Mouse (Mus musculus) cerebellum, postnatal 25 days (tissue): ENCODE data around the gene Lamb2.

Source experiments
- DNase-seq, 2 experiments: peaks; one replicate each; pipeline ENCODE4 v3.0.0; 2021; ENCODE audit warnings: mixed read lengths in 2 of 2

Lamb2 gene

DNA sequence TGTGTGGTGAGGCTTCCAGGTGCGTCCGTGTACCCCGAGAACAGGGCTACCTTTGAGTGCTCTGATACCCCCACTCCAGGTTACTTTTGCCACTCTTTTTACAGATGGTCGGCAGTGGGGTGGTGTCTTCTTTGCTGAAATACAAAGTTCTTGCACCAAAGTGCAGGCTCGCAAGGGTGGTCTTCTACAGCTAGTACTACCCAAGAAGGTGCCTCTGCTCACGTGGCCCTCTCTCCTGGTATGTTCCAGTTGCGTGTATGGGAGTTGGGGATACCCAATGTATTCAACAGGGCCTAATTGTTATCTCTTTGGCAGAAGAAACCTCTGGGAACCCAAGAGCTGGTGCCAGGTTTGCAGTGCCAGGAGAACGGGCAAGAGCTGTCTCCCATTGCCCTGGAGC, 13.7 kb downstream of the Lamb2 start:
- no peak for DNase-seq

DNA sequence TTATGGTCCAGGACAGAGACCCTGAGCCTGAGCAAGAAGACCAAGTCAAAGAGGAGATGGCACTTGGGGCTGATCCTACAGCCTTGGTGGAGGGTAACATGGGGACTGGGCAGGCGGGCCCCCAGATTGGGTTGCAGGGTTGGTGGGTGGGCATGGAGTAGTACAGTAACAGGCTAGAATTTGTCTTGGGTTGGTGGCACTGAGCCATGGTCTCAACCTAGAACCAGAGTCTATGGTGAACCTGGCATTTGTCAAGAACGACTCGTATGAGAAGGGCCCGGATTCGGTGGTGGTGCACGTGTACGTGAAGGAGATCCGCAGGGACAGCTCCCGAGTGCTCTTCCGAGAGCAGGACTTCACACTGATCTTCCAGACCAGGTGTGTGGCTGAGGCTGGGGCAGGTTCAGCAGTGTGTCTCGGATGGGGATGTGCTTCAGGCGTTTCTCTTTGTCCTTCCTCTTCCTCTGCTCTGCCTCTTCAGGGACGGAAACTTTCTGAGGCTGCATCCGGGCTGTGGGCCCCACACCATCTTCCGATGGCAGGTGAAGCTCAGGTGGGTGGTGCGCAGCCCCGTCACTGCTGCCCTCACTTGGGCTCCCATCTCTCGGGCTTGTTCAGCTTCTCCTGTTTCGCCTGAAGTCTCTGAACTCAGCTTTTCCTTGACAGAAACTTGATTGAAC, 14.8 kb downstream of the Lamb2 start:
- no peak for DNase-seq

DNA sequence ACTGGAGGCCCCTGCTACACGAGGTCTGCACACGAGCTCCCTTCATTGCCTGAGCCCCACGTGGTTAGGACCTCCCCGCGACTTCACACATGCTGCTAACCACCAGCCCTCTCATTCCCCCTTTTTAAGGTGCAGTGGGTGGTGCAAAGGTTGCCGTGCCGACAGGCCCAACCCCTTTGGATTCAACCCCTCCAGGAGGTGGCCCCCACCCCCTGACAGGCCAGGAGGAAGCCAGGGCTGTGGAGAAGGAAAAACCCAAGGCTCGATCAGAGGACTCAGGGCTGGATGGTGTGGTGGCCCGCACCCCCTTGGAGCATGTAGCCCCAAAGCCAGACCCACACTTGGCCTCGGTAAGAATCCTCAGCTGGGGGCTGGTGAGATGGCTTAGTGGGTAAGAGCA, 15.4 kb downstream of the Lamb2 start:
- no peak for DNase-seq

DNA sequence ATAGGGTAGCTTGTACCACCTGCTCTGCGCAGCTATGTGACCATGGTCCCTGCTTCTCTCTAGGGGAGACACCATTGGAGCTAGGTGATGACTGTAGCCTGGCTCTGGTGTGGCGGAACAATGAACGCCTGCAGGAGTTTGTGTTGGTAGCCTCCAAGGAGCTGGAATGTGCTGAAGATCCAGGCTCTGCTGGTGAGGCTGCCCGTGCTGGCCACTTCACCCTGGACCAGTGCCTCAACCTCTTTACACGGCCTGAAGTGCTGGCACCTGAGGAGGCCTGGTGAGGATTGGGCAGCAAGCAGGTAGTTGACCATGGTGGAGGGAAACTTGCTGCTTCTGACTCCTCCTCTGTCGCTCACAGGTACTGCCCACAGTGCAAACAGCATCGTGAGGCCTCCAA, 19.7 kb downstream of the Lamb2 start:
- no peak for DNase-seq

DNA sequence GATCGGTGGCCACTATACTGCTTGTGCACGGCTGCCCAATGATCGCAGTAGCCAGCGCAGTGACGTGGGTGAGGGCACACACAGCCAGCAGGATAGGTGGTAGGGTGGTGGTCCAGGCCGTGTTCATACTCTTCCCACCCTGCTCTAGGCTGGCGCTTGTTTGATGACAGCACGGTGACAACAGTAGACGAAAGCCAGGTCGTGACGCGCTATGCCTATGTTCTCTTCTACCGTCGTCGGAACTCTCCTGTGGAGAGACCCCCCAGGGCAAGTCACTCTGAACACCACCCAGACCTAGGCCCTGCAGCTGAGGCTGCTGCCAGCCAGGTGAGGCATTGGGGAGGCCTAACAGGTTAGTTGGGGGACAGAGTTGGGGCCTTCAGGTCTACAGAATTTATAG, 20.4 kb downstream of the Lamb2 start:
- DNase-seq = no peak

DNA sequence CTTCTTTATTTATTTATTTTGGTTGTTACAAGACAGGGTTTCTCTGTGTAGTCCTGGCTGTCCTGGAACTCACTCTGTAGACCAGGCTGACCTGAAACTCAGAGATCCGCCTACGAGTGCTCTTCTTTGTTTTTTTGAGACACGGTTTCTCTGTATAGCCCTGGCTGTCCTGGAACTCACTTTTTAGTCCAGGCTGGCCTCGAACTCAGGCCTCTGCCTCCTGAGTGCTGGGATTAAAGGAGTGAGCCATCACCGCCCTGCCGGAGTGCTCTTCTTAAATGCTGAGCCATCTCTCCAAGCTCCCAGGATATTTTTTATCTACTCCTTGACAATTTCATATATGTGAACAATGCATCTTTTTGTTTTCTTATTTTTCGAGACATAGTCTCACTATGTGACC, 27.4 kb downstream of the Lamb2 start:
- no peak for DNase-seq

DNA sequence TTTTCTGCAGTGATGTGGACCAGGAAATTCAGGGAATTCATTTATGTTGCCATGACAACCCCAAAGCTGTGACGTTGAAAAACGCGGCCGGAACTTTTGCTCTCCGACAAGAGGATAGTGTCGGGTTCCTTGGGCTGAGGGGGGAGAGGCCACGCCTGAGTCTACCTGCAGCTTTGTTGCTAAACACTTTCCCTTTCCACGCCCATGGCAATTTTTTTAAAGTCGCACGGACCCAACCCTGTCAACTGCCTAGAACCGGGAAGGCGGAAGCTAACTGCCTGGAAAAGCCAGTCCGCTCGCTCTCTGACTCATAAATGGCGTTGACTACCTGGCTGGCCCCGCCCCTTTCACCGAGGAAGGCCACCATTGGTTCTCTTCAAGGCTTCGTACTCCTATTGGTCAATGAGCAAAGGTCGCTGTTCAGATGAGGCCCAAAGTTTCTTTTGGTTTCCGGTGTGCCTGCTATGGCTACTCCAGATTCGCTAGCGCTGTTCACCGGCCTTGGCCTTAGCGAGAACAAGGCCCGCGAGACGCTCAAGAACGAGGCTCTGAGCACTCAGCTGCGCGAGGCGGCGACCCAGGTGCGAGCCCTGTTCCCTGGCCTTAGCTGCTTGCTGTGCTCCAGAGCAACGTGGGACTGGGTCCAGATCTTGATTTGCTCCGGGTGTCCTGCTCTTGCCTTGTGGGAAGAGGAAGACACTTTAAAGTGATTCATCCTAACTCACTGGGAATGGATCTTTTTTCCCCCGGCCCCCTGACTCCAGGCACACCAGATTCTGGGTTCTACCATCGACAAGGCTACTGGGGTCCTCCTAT, 28.3 kb downstream of the Lamb2 start, which contains the start of gene Qars:
Gene Qars (plus strand): TSS at position 88 of the 816 bp plus-strand sequence.
- peak; percentile 93 to 95 for DNase-seq

DNA sequence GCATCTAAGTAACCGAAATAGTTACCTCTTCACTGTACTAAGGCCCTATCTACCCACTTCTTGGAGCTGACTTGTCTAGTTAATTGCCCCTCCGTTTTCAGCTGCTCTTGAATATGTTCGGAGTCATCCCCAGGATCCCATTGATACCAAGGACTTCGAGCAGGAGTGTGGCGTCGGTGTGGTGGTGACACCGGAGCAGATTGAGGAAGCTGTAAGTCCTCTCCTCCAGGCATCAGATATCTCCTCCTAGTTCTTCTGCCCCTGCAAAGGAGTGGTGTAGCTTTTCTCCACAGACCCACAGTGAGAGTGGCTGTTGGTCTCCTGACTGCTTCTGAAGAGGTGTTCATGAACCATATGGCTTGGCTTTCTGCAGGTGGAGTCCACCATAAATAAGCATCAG, 29.2 kb downstream of the Lamb2 start:
- no peak for DNase-seq

DNA sequence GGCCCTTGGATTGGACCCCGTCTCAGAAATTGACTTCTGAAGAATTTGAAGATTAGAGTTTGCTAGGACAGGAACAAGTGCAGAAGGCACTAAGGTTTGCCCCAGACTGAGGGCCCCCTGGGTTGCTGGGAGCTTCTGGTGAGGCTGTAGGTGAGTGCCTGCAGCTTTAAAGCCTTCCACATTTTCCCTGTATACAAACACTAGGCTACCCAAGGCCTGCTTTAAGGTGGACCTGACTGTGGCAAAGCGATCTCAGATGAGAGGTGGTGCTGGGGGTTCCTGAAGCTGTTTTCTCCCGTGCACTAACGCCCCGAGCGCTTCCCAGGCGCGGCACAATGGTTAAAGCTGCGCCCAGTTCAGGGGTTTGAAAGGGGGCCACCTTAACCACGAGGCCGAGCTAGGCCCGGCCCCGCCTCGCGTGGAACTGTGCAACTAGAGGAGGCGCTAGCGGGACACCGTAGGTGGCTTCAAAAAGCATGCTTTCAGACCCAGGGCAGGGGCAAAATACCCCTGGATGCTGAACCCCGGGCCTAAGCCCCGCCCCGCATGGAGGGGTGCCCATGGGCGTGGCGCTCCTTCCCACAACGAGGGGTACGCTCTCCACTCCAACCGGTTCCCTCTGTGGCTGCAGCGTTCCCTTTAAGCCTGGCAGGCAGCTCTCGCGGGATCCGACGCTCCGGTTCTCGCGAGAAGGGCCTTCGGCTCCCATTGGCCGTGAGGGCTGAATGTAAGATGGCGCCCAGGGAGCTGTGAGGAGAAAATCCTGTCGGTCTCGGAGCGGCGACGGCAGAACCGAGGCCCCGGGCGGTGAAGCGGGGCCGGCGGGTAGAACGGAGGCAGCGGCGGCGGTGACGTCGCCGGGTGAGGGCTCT, 37.1 kb downstream of the Lamb2 start, which contains the start of gene Qrich1:
Gene Qrich1 (plus strand): TSS at position 427 of the 872 bp plus-strand sequence.
- DNase-seq = peak; percentile 96 to 97

DNA sequence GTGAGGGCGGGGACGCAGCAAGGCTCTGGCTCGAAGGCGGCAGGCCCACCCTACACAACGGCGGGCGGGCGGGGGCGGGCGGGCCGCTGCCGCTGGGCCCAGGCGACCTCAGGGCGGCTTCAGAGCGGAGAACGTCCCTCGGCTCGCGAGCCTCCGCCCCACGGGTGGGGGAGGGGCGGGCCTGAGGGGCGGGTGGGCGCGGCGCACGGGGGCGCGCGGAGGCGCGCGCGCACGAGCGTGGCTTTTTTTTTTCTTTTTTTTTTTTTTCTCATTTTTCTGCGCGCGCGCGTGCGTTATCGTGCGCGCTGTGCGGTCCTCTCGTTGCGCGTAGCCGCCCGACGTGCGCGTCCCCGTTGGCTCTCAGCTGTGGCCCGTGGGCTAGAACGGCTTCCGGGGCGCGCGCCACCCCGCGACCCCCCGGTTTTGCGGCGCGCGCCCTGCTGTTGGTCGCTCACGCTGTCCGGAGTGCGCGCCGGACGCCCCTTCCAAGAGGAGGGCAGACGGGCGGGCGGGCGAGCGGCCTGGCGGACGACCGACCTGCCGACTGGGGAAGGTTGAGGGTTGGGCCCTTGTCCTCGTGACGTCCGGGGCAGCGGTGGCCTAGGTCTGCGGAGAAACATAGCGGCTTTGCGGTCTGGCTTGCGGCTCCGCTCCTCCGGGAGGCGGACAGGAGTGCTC, 37.9 kb downstream of the Lamb2 start:
- DNase-seq = peak; percentile 87 to 93

DNA sequence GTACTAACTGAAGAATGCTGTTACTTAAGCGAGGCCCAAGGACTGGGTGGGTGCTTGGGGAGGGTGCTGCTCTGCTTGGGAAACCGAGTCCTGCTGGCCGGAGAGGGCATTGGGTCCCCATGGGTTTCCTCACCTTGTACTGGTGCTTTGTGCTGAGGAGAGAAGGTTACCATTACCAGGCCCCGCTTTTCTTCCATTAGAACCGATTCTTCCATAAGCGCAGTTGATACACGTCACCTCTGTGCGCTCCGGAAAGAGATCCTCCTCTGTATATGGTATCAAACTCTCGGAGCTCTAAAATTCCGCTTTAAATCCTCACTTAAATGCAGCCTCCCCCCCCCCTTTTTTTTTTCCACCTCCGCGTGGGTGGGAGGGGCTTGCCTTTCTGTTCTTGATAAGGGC, 38.4 kb downstream of the Lamb2 start:
- DNase-seq = no peak

DNA sequence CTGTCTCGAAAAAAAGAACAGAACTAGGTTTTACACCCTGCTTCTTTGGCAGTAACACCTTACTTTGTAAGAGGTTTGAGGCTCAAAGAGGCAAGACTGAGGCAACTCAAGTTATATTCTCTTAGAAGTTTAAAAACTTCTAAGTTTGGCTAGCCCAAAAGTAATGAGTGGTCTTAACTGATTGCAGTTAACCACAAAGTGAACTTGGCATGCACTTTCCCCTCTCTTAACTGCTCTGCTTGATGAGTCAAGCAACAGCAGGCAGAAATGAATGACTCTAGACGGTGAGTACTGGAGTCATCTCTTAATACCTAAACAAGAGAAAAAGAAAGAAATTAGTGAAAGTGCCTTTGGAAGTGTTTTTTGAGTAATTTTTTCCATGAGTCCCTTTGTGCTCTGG, 42.1 kb downstream of the Lamb2 start:
- no peak for DNase-seq

DNA sequence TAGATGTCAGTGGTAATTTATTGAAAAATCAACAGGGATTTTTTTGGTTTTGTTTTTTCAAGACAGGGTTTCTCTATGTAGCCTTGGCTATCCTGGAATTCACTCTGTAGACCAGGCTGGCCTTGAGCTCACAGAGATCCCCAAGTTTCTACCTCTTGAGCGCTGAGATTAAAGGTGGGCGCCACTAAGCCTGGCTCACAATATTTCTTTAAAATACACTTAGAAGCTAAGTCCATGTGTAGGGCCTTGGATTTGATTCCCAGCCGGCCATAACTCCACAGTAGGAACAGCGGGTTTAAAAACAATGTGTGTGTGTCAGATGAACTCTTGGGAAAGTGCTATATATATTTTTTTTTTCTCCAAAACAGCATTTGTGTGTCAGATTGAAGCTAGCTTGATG, 43.8 kb downstream of the Lamb2 start:
- no peak for DNase-seq

DNA sequence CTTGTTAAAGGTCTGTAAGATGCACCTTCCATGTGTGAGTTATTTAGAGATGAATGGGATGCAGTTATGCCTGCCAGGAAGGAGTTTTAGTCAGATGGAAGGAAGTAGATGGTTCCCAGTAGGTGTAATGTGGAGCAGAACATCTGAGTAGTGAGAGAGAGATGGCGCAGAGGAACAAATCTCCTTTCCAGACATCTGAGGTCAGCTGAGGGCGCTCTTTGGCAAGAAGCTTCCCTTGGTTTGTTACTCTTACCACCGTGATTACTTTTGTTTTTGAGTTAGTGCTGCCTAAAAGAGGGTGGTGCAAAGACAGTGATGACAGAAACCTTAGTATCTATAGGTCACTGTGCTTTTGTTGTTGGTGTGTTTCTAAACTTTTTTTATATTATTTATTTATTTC, 45.9 kb downstream of the Lamb2 start:
- DNase-seq = no peak

DNA sequence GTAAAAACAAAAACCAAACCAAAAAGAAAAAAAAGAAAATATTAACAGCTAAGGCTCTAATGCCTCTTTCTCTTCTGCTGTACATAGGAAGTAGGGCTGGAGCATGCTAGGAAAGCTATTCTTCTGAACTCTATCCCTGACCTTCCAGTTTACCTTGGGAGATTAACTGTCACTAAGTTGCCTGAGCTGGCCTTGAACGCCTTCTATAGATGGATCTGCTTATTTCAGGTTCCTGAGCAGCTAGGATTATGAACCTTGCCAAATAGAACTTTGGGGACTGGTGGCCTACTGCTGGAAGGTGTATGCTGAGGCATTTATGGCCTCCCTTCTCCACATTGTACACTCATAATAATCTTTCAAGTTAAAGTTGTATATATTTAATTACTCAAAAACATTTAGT, 51.4 kb downstream of the Lamb2 start:
- DNase-seq = no peak

DNA sequence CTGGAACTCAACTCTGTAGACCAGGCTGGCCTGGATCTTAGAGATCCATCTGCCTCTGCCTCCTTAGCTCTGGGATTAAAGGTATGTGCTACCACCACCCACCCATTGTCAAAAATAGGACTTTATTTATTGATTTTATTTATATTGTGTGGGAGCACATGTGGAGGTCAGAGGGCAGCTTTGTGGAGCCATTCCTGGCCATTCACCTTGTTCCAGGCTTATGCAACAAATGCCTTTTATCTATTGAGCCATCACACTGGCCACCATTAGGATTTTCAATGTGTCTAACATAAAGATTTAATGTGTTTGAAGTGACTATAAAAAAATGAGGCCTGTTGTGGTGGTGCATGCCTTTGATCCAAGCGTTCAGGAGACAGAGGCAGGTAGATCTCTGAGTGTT, 52.0 kb downstream of the Lamb2 start:
- no peak for DNase-seq
